Mouse (Mus musculus): Measurements from ENCODE around the gene Apoa4. TPM values are rescaled to one million over a fixed set of nuclear protein-coding genes. Genes with fewer than 3 reads are reported as not detected.
A peak's percentile ranks its signal among the peaks of the same experiment; 100 is the strongest.

Apoa4 gene
- polyA plus RNA-seq, 1 experiment from 2014 or later: not detected

GRCm38 (mm10) chr9:46257546-46257945 lies 17.1 kb downstream of the Apoa4 start:
- Histone ChIP-seq H3K9me3 (no peaks in the 10 kb centered on the region), H3K27ac (replicated peaks) (no peak overlapping the region), H3K27me3 (replicated peaks; ENCODE audit: low read depth, poor library complexity, severe bottlenecking) (no peaks in the 10 kb centered on the region), H3K4me1 (peaks cover 5% of the 10 kb centered on the region; the same call in 1 of the 2 replicates), H3K4me3 (no peak overlapping the region), H3K36me3 (replicated peaks) (no peaks in the 10 kb centered on the region)
- DNase-seq (ENCODE audit: low spot score): no peak
- 86% methylated on average over 3 of the region's 3 CpGs for WGBS

GRCm38 (mm10) chr9:46259111-46259510 lies 18.6 kb downstream of the Apoa4 start:
- Histone ChIP-seq H3K9me3 (no peaks in the 10 kb centered on the region), H3K36me3 (replicated peaks) (no peaks in the 10 kb centered on the region), H3K4me1 (peaks cover 5% of the 10 kb centered on the region; the same call in 1 of the 2 replicates), H3K27ac (replicated peaks) (no peak overlapping the region), H3K27me3 (replicated peaks; ENCODE audit: low read depth, poor library complexity, severe bottlenecking) (no peaks in the 10 kb centered on the region), H3K4me3 (no peak overlapping the region)
- no peak for DNase-seq (ENCODE audit: low spot score)
- WGBS: 88% methylated on average over 6 of the region's 6 CpGs

GRCm38 (mm10) chr9:46261131-46261530 lies 20.6 kb downstream of the Apoa4 start:
- H3K36me3 ChIP-seq (replicated peaks): no peaks in the 10 kb centered on the region
- H3K4me3 ChIP-seq: no peak overlapping the region
- no peak for DNase-seq (ENCODE audit: low spot score)
- no peak overlapping the region for H3K27ac ChIP-seq (replicated peaks)
- H3K4me1 ChIP-seq: peaks cover 5% of the 10 kb centered on the region; the same call in 1 of the 2 replicates
- WGBS: 88% methylated on average over 7 of the region's 7 CpGs
- H3K27me3 ChIP-seq (replicated peaks; ENCODE audit: low read depth, poor library complexity, severe bottlenecking): no peaks in the 10 kb centered on the region
- H3K9me3 ChIP-seq: no peaks in the 10 kb centered on the region

GRCm38 (mm10) chr9:46268343-46268873 lies 27.9 kb downstream of the Apoa4 start, which contains the start of gene Apoa5:
Apoa5 (plus strand) TSS chr9:46268633.
- no peak within 1 kb of the TSS for H3K4me3 ChIP-seq
- H3K27me3 ChIP-seq (replicated peaks; ENCODE audit: low read depth, poor library complexity, severe bottlenecking): peaks cover 43% of the 10 kb centered on the region
- DNase-seq (ENCODE audit: low spot score): no peak
- H3K9me3 ChIP-seq: no peaks in the 10 kb centered on the region
- no peaks in the 10 kb centered on the region for H3K36me3 ChIP-seq (replicated peaks)
- peaks cover 21% of the 10 kb centered on the region for H3K4me1 ChIP-seq
- H3K27ac ChIP-seq (replicated peaks): no peak within 1 kb of the TSS
- WGBS: 58% methylated on average over 7 of the region's 7 CpGs

GRCm38 (mm10) chr9:46269125-46269524 lies 28.6 kb downstream of the Apoa4 start:
- 85% methylated on average over 5 of the region's 5 CpGs for WGBS
- no peak for DNase-seq (ENCODE audit: low spot score)
- H3K9me3 ChIP-seq: no peaks in the 10 kb centered on the region
- no peak overlapping the region for H3K4me3 ChIP-seq
- peaks cover under 1% of the 10 kb centered on the region; the same call in 1 of the 2 replicates for H3K36me3 ChIP-seq (replicated peaks)
- peaks cover 43% of the 10 kb centered on the region for H3K27me3 ChIP-seq (replicated peaks; ENCODE audit: low read depth, poor library complexity, severe bottlenecking)
- H3K27ac ChIP-seq (replicated peaks): no peak overlapping the region
- H3K4me1 ChIP-seq: peaks cover 28% of the 10 kb centered on the region

- Histone ChIP-seq H3K36me3 (replicated peaks) (peaks cover 17% of the 10 kb centered on the region), H3K9me3 (no peaks in the 10 kb centered on the region), H3K4me1 (peaks cover 32% of the 10 kb centered on the region), H3K4me3 (no peak overlapping the region), H3K27ac (replicated peaks) (no peak overlapping the region), H3K27me3 (replicated peaks; ENCODE audit: low read depth, poor library complexity, severe bottlenecking) (peaks cover 43% of the 10 kb centered on the region)
- 90% methylated on average over 4 of the region's 4 CpGs for WGBS
- DNase-seq (ENCODE audit: low spot score): no peak
Measured at GRCm38 (mm10) chr9:46270782-46271181, 30.3 kb downstream of the Apoa4 start.

GRCm38 (mm10) chr9:46272070-46272469 lies 31.6 kb downstream of the Apoa4 start:
- Histone ChIP-seq H3K9me3 (no peaks in the 10 kb centered on the region), H3K4me3 (peak overlapping the region; percentile 95; the same call in 1 of the 2 replicates), H3K27me3 (replicated peaks; ENCODE audit: low read depth, poor library complexity, severe bottlenecking) (peaks cover 43% of the 10 kb centered on the region), H3K27ac (replicated peaks) (no peak overlapping the region), H3K4me1 (peaks cover 32% of the 10 kb centered on the region), H3K36me3 (replicated peaks) (peaks cover 30% of the 10 kb centered on the region)
- 86% methylated on average over 9 of the region's 9 CpGs for WGBS
- no peak for DNase-seq (ENCODE audit: low spot score)

- Histone ChIP-seq H3K4me1 (peaks cover 32% of the 10 kb centered on the region), H3K36me3 (replicated peaks) (peaks cover 38% of the 10 kb centered on the region), H3K27me3 (replicated peaks; ENCODE audit: low read depth, poor library complexity, severe bottlenecking) (peaks cover 42% of the 10 kb centered on the region), H3K27ac (replicated peaks) (peak within 1 kb of the TSS; percentile 86), H3K4me3 (peak within 1 kb of the TSS; percentile 95), H3K9me3 (no peaks in the 10 kb centered on the region)
- 6% methylated on average over 45 of the region's 45 CpGs for WGBS
- DNase-seq (ENCODE audit: low spot score): peak; percentile 92
Measured at GRCm38 (mm10) chr9:46272677-46273454, 32.4 kb downstream of the Apoa4 start, which contains the start of gene Zpr1. Zpr1 (plus strand) TSS chr9:46273064.

- peaks cover 54% of the 10 kb centered on the region for H3K36me3 ChIP-seq (replicated peaks)
Measured at GRCm38 (mm10) chr9:46274494-46274893, 34.0 kb downstream of the Apoa4 start.

GRCm38 (mm10) chr9:46282631-46283436 lies 42.3 kb downstream of the Apoa4 start, which contains the start of gene Bud13:
Bud13 (plus strand) TSS chr9:46283008.
- DNase-seq (ENCODE audit: low spot score): peak; percentile 92
- Histone ChIP-seq H3K27me3 (replicated peaks; ENCODE audit: low read depth, poor library complexity, severe bottlenecking) (no peaks in the 10 kb centered on the region), H3K36me3 (replicated peaks) (peaks cover 67% of the 10 kb centered on the region), H3K27ac (replicated peaks) (peak within 1 kb of the TSS; percentile 91), H3K9me3 (no peaks in the 10 kb centered on the region), H3K4me1 (peaks cover 17% of the 10 kb centered on the region), H3K4me3 (peak within 1 kb of the TSS; percentile 87)
- under 1% methylated on average over 55 of the region's 55 CpGs for WGBS

More at GRCm38 (mm10) chr9:46274494-46274893, 34.0 kb downstream of the Apoa4 start:
- Histone ChIP-seq H3K27ac (replicated peaks) (no peak overlapping the region), H3K4me1 (peaks cover 26% of the 10 kb centered on the region), H3K27me3 (replicated peaks; ENCODE audit: low read depth, poor library complexity, severe bottlenecking) (peaks cover 26% of the 10 kb centered on the region), H3K9me3 (no peaks in the 10 kb centered on the region), H3K4me3 (peak overlapping the region; percentile 95; the same call in 1 of the 2 replicates)
- WGBS: 91% methylated on average over 9 of the region's 9 CpGs
- no peak for DNase-seq (ENCODE audit: low spot score)

Measured in embryonic facial prominence, embryonic 10.5 days (tissue).